Mouse (Mus musculus): ENCODE measurements at regions not wholly inside any gene's neighbourhood (a gene's known extent, or its start where the extent isn't known, plus 50 kb on each side); places are given as distances from the start of the nearest gene placed in this dataset.

GRCm38 (mm10) chr16:50095858-50096551 lies 295.7 kb downstream of the Cd47 start:
- DNase-seq, result no peak

DNA sequence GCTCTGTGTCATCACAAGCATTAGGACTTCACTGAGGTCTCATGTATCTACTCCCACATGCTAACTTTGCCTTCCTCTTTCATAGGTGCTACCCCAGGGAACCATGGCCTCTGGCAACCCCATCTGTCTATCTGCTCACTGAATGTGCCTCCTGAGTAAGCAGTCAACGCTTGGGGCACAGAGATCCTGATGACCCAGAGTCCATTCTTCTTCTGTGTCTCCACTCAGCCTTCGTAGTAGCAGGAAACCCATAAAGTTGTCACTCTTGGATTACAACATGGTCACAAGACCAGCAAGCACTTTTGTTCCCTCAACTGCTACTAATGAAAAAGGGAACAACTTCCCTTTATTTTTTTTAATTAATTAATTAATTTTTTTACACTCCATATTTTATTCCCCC lies 296.2 kb downstream of the Cd47 start:
- no peak for DNase-seq

- DNase-seq, result no peak
Measured at GRCm38 (mm10) chr16:50103340-50103739, 303.0 kb downstream of the Cd47 start.

DNA sequence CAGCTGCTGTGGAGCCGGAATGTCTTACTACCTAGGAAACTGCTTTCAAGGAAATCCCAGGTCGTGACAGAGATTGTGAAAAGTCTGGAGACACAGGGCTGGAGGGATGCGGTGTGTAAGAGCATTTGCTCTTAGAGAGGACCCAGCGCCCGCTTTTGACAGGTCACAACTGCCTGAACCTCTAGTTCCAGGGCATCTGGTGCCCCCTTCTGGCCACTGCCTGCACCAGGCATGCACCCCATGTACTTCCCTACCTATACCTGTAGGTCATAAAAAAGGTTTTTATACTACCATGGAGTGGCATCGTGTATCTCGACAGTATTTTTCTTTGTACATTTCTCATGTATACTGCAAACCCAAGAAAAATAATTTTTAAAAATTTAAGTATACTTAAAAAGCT lies 314.0 kb downstream of the Bbx start:
- peak; percentile 48 for DNase-seq

DNA sequence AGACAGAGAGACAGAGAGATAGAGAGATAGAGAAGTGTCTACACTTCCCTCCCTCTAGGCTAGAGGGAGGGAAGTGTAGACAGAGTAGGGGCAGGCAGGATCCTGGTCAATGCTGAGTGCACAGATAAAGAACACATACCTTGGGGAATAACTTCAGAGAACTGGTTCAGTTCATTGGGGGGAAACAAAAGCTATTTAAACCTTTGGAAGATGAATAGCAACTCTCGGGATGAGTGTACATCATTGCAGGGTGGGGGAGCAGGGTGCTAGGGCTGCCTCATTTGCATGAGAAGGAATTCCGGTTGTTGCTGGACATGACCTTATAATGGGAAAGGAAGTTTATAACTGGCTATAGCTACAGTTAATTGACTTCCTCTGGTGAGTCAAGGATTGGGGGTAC lies 309.7 kb downstream of the Bbx start:
- DNase-seq, result no peak

DNA sequence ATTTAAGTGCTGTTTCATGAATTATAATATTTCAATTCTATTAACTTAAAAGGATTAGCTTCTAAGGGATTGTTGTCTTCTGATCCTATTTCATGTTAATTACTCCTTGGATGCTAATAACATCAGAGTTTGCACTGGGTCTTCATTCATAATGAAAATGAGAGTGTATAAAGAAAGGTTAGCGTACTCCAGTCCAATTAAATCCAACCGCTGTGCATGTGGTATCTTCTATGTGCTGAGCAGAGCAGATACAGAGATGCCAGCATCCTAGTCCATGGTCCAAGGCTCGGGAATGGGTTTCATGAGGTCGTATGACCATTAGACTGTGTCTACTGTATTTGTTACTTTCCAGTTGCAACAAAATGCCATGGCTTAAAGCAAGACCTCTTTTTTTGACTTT lies 307.5 kb downstream of the Bbx start:
- DNase-seq, result no peak

DNA sequence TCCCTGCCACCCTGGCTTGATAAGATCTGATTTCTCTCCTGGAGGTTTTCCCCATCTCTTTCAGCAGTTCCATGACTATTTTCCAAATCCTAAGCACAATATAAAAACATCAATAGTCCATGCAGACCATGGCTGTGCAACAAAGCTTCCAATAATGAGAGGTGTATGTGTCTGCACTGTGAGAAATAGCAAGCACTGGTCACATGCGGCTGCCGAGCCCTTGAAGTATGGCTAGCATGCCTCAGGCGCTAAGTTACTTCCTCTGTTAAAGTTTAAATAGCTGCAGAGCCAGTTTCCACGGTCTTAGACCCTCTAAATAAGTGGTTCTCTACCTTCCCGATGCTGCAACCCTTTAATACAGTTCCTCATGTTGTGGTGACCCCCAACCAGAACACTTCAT lies 306.6 kb downstream of the Bbx start:
- DNase-seq, result no peak

- DNase-seq, result no peak
Measured at GRCm38 (mm10) chr16:50131406-50131805, 300.8 kb downstream of the Bbx start.
